Mouse (Mus musculus): ENCODE measurements around the gene Thada. TPM values are rescaled to one million over a fixed set of nuclear protein-coding genes. Genes with fewer than 3 reads are reported as not detected.

Gene Thada
- total RNA-seq, 2 experiments from 2014 or later, result 11.3 to 14.8 TPM

DNA sequence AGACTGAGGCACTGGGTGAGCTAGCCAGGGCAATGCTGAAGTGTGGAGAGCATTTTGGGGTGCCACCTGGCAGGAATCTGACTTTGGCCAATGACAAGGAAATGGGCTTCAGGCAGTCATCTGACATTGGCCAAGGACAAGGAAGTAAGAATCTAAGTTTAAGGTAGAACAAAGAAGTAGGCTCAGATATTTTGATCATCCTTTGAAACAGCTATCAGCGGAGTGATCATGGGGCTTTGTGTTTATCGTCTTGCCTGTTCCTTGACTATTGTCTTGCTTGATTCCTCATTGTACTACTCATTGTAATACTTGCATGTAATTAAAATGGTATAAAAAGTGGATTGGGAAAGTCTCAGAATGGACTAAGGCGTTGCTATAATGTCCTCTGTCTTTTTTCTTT, 111.0 kb downstream of the Thada start:
- intact Hi-C loops (cut with DNase I), result no loop called here
- DNase-seq (ENCODE audit: low spot score in 2 of 2), result no peak

DNA sequence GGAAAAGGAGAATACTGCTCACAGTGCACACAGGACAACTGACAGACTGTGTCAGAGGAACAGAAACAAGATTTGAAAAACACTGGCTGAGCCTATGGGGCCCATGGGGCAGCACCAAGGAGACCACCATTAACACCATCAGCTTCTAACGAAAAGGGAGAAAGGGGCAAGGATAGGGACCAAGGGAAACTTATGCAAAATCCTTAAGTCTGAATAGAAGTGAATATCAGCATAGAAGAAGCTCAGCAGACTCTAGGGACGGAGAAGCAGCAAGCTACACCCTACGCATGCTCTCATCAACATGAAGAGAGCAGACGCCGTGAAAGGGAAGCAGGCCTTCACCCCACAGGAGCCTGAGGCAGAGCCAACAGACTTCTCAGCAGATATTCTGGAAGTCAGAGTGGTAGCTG, 112.1 kb downstream of the Thada start:
- no peak for DNase-seq (ENCODE audit: low spot score in 2 of 2)
- intact Hi-C loops (cut with DNase I), result no loop called here

DNA sequence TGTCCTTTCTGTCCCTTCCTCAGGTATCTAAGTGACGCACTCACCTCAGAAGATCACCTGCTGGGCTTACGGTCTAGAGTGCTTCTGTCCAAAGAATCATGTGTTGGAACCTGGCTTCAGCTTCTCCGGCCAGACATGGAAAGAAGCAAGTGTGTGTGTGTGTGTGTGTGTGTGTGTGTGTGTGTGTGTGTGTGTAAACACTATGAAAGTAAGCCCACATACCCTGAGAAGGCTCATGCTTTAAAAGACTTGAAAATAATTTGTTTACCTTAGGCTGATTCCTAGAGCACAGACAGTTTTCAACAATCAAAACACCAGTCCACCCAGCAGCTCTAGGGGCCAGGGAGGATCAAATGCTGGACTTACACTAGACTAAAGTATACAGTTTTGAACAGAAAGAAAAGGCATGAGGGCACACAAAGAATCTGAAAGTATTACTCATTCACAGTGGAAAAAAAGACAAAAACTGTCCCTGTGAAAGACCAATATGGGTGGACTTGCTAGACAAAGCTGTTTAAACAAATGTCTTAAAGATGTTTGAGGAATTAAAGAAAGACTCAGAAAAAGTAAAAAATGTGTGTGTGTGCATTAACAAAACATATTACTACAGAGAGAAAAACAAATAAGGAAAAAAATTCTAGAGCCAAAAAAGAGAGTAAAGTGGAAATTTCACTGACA, 112.6 kb downstream of the Thada start:
- no peak for DNase-seq (ENCODE audit: low spot score in 2 of 2)
- intact Hi-C loops (cut with DNase I), result no loop called here

DNA sequence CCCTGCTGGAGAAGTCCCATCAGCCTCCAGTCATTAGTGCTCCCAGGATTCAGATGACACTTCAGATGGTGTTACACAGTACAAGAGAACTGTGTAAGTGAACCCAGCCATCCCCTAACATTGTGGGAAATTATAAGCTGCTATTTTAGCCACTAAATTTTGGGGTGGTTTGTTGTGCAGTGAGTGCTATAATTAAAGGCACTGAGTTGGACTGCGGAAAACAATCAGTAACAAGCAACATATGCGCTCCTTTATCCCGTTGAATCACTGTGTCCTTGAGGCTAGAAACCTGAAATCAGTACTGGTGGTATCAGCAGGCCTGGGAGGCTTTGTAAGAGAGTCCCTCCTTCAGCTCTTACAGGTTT, 113.2 kb downstream of the Thada start:
- intact Hi-C loops (cut with DNase I), result no loop called here
- no peak for DNase-seq (ENCODE audit: low spot score in 2 of 2)

DNA sequence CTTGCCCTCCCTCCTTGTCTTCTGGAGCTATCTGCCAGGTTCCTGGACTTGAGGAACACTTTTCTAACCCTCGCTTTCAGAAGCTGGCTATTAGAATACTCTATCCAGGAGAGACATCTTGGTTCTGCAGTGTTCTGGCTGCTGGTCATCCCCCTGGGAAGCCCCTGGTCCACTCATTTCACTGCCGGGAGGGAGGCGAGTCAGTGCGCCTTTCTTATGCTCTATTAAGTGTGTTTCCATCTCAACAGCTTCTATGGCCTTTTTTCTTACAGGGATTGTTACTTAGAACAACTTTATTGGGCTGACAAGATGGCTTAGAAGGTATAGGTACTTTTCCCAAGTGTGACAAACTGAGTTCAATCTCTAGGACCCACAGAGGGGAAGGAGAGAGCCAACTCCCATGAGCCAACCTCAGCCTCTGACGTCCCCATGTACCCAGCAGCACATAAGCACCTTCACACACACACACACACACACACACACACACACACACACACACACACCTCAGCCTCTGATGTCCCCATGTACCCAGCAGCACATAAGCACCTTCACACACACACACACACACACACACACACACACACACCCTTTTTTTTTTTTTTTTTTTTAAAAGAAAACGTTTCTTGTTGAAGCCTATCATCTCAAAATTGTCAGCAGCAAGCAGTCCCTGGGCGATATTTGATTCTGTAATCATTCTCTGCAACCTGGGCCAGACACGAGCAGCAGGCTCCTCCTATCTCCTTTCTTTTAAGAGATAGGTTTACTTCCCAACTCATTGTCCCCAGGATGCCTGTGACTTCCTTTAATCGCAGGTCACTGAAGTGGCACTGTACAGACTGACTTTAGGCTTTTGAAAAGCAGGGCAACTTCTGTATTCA, 113.9 kb downstream of the Thada start:
- no peak for DNase-seq (ENCODE audit: low spot score in 2 of 2)
- intact Hi-C loops (cut with DNase I), result no loop called here

DNA sequence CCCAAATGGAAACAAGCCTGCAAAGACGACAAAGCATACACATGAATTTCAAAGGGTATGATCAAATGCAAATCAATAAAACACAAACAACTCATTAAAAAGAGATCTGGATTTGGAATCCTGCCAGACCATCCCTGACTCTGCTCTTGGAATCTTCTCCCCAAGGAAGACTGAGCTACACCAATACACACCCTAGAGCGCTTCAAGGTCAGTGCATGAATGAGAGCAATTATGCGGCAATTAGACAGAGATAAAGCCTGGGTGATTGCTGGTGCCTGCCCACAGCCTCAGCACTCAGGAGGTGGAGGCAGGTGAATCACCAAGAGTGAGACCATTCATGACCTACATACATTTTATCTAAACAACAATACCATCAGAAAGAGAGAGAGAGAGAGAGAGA, 114.7 kb downstream of the Thada start:
- intact Hi-C loops (cut with DNase I), result no loop called here

DNA sequence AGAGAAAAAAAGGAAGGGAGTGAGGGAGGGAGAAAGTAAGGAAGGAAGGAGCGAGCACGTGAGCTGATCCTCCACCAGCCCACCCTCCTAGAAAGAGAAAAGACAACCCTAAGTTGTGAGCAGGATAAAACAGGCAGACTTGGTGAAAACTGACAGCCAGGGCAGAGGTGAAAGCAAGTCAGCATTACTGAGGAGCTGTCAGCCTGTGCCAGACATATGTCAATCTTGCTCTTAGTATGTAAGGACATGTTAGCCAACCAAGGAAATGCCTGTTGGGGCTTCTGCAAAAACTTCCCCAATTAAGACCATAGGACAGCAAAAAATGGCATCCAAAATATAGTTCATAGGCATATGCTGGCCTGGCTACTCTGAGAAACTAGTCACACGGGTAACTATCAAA, 117.1 kb downstream of the Thada start:
- intact Hi-C loops (cut with DNase I), result no loop called here
- DNase-seq (ENCODE audit: low spot score in 2 of 2), result no peak

More for the DNA sequence above, 114.7 kb downstream of the Thada start:
- DNase-seq (ENCODE audit: low spot score in 2 of 2), result no peak

DNA sequence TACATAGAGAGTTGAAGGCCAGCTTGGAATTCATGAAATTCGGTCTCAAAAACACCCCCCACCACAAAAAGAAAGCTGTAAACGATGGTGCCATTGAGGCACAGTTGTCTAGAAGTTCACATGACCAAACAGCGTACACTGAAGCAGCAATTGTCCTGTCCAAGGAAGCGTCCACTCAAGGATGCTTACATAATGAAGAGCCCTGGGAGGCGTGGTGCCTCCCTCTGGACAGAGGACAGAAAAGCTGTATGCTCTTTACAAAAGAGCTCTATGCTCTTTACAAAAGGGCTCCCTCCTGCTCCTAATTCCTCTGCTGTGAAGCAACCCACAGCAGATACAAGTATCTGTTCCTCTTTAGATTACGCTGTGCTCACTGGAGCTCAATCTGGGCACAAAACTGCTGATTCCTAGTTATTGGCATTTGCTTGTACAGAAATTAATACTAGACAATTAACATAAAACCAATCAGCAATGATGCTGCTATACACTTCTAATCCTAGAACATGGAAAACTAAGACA, 123.6 kb downstream of the Thada start:
- no peak for DNase-seq (ENCODE audit: low spot score in 2 of 2)
- intact Hi-C loops (cut with DNase I), result no loop called here

DNA sequence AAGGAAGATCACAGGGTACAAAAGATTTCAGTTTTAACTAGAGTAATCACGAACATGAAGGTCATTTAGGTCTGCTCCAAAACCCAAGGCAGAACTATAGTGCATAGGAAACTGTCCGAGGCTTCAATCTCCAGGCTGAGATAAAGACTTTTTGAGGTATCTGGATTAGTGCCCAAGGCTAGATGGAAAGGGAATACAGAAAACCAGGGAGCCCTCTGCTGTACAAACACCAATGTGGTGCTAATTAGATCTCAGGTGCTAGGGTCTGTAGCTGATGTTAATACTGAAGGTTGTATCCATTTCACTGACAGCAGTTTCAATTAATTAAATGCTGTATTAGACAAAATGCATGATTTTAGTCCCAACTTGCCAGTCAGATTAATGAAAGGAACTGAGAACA, 124.3 kb downstream of the Thada start:
- DNase-seq (ENCODE audit: low spot score in 2 of 2), result no peak
- intact Hi-C loops (cut with DNase I), result no loop called here

DNA sequence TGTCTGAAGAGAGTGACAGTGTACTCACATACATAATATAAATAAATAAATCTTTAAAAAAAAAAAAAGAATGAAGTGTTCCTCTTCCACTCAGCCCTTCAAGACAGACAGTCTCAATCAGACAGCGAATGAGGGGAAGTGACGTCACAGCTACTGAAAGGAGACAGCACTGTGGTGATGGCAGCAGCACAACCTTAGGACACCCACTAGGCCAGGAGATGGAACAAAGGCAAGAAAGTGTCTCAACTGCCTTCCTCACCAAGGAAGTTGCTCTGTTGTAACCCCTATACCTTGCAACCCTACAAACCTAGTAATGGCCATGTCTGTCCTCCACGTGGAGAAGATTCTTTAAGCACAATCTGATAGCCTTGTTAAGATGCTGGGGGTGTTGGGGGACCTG, 125.4 kb downstream of the Thada start:
- intact Hi-C loops (cut with DNase I), result no loop called here
- no peak for DNase-seq (ENCODE audit: low spot score in 2 of 2)

DNA sequence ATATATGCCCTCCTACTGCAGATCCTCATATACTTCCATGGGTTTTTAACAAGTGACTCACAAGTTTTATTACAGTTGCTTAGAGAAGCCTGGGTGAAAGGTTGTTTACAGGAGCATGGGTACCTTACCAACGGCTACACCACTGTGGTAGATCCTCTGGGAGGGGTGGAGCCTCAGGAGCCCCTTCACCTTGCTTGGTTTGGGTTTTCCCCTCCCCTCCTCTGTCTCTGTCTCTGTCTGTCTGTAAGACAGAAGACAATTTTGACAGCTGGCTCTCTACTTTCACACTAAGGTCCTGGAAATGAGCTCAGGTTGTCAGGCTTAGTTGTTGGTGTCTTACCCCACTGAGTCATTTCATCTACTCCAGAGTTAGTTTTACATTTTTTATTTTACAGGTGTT, 130.0 kb downstream of the Thada start:
- intact Hi-C loops (cut with DNase I), result no loop called here
- no peak for DNase-seq (ENCODE audit: low spot score in 2 of 2)

DNA sequence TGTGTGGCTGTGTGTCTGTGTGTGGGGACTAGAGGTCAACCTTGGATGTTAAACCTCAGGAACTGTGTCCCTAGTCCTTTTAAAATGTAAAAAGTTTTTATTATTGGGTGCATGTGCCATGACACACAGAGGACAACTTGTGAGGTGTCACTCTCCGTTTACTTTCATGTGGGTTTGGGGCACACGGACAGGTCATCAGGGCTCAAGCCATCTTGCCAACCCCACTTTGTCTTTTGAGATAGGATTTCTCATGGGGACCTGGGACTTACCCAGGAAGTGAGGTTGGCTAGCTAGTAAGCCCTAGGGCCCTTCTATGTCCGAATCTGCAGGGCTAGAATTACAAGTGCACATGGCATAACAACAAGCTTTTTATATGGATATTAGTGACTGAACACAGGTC, 130.9 kb downstream of the Thada start:
- intact Hi-C loops (cut with DNase I), result no loop called here
- no peak for DNase-seq (ENCODE audit: low spot score in 2 of 2)

DNA sequence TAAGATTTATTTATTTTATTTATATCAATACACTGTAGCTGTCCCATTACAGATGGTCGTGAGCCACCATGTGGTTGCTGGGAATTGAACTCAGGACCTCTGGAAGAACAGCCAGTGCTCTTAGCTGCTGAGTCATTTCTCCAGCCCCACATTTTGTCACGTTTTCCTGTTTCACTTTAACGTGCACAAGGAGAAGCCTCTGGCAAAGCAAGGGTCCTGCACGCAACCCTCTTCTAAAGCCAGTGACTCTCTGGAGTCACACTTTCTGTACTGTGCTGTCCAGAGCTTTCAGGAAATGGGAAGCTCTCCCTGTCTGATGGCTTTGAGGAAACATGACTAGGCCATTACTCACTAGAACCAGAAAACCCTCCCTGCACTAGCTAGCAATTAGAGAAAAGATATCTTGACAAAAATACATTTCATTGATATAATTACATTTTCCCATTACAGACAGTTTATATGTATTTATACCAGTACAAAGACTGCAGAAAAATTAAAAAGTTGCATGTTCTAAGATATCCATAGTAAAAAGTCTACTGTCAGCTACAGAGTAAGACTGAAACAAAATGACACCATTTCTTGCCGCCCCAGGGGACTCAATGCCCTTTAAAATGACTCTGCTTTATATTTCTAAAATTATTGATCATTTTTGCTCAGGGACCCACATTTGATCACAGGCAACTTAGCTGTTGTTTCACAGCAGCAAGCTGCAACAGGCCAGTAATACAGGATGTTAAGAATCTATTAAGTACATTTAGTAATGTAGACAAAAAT, 131.6 kb downstream of the Thada start:
- intact Hi-C loops (cut with DNase I), result no loop called here

DNA sequence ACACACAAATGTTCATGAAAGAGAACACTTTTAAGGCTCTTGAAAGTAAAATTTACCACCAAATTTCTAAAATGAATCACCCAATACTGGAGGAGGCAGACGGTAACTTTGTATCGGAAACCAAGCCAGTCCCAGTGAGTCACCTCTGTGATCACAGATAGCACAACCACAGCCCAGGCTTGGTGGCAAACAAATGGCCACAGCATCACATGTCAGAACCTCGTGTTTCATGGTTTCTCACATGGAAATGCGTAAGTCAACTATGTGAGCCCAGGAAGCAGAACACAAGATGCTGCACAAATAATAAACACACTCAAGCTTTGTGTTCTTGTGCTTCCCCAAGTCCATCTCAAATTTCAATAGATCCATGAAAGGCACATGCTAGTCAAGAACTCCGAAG, 133.1 kb downstream of the Thada start:
- intact Hi-C loops (cut with DNase I), result no loop called here
- no peak for DNase-seq (ENCODE audit: low spot score in 2 of 2)

More for the DNA sequence above, 131.6 kb downstream of the Thada start:
- no peak for DNase-seq (ENCODE audit: low spot score in 2 of 2)

DNA sequence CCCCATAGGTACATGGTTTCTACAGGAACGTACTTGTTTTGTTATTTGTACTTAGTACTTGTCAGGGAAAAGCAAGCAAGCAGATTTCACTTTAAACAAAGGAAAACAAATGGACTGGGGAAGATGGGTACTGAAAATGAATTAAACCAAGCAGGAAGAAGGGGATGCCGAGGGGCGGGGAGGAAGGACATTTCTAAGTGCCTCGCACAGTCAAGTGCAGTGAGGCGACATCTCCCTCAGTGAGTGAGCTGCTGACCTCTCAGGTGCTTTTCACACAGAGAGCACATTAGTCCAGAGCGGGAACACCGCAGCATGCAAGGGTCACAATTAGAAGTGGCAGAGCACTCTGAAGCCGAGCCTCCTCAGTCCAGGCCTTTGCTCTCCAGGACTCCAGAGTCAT, 135.0 kb downstream of the Thada start:
- no peak for DNase-seq (ENCODE audit: low spot score in 2 of 2)
- intact Hi-C loops (cut with DNase I), result no loop called here

DNA sequence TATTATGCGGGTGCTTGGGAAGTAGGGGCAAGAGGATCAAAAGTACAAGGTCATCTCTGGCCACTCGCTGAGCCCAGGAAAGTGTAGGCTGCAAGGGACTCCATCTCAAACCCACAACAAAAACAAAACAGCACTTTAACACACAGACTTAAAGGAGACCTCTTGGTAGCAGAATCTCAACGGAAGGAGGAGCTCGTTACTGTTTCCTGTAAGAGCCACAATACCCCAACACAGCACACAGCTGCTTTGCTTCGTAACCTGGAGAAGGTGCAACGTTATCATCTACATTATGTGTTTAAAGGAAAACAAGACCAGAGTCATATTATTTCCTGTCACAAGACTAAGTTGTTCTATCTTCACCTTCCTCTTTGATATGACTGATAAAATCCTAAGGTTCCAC, 135.5 kb downstream of the Thada start:
- intact Hi-C loops (cut with DNase I), result no loop called here
- DNase-seq (ENCODE audit: low spot score in 2 of 2), result no peak

DNA sequence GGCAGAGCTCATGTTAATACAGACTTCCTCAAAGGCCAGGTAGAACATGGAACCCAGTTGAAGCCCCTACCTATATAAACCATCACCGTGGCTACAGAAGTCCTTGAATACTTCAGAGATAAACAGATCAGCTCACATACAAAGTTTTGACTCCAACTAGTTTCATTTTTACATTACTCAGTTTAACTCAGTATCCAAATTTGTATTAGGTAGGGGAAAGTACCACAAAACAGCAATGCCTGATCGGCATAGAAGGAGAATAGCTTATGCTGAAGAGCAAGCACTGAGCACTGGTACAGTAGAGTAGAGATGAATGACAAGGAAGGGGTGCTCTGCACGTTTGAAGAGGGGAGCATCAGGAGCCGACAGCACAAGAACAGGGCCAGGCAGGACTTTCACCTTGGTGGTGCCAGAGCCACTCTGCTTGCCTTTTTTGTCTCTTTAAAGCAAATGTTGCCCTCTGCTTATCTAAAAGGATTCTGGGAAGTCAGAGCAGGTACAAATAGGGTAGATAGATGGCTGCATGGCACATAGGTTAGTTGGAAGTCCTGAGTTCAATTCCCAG, 136.0 kb downstream of the Thada start:
- intact Hi-C loops (cut with DNase I), result no loop called here

DNA sequence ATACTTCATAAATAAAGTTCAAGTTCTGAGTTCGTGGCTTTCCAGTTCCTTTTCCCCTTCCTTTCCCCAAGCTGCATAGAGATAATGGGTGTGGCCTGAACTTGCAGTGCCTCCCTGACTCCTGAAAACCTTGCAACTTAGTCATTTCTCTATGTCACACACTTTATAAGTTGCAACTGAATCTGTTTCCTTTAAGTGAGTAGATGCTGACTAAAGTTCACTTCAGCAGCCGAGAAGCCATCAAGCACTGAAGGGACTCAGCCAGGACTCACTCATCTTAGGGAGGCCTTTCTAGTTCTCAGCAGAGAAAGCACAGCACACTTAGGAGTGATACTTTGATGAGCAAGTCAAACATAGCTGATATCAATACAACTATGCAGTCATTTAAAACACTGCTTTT, 137.5 kb downstream of the Thada start:
- no peak for DNase-seq (ENCODE audit: low spot score in 2 of 2)

More for the DNA sequence above, 136.0 kb downstream of the Thada start:
- DNase-seq (ENCODE audit: low spot score in 2 of 2), result no peak

DNA sequence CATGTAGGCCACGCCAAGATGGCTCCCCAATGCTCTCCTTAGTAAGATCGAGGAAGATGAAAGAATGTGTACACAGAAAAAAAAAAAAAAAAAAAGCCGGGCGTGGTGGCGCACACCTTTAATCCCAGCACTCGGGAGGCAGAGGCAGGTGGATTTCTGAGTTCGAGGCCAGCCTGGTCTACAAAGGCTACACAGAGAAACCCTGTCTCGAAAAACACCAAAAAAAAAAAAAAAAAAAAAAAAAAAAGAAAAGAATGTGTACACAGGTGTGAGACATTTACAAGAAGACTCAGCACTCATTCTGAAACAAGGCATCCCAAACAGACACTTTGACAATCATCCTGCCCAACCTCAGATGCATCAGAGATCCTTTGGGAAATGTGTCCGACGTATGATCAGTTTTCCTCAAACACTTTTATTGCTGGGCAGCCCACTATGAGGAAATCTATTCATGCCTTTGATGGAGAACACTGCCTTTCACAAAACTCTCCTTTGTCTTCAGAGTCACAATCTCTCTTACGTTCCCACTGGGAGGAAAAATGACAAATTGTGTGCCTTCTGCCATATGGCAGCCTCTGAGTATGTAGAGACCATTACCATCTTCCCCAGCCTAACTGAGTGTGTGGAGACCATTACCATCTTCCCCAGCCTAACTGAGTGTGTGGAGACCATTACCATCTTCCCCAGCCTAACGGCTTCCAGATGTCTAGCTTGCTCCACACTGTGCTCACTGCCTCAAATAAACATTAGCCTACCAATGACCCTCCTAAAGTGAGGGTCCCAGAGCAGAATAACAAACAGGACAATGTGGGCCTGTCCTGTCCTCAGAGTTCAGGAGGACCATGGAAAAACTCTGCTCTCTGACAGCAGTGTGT, 138.7 kb downstream of the Thada start:
- DNase-seq (ENCODE audit: low spot score in 2 of 2), result no peak
- intact Hi-C loops (cut with DNase I), result no loop called here

More for the DNA sequence above, 137.5 kb downstream of the Thada start:
- intact Hi-C loops (cut with DNase I), result no loop called here

Data from left cerebral cortex, postnatal 36 days (tissue).